Mouse (Mus musculus) kidney, embryonic 15.5 days (tissue): ENCODE measurements at regions not wholly inside any gene's neighbourhood (a gene's known extent, or its start where the extent isn't known, plus 50 kb on each side); places are given as distances from the start of the nearest gene placed in this dataset.

Experiments
- ATAC-seq: fragments of 200-750 bp; cut with Nextera tagmentation; replicated peaks from 2 replicates; pipeline ENCODE4 v1.8.0; 2017; ENCODE audit warnings: moderate TSS enrichment; ENCODE audit not compliant: low FRiP score
- H3K27ac ChIP-seq: fragments of 300-500 bp; sonication (generic); 2 replicates; pipeline ENCODE4 v1.5.1; 2015; ENCODE audit warnings: mild to moderate bottlenecking, inconsistent platforms
- H3K27me3 ChIP-seq: fragments of 300-500 bp; sonication (generic); 2 replicates; pipeline ENCODE4 v1.6.1; 2015; ENCODE audit warnings: inconsistent platforms
- H3K36me3 ChIP-seq: fragments of 300-500 bp; sonication (generic); 2 replicates; pipeline ENCODE4 v1.6.1; 2015; ENCODE audit warnings: inconsistent platforms
- H3K4me1 ChIP-seq: fragments of 300-500 bp; sonication (generic); 2 replicates; pipeline ENCODE4 v1.6.1; 2015; ENCODE audit warnings: inconsistent platforms
- H3K4me2 ChIP-seq: fragments of 300-500 bp; sonication (generic); 2 replicates; pipeline ENCODE4 v1.6.1; 2015; ENCODE audit warnings: moderate library complexity, mild to moderate bottlenecking, inconsistent platforms
- H3K4me3 ChIP-seq: fragments of 300-500 bp; sonication (generic); replicated peaks from 2 replicates; pipeline ENCODE4 v1.5.1; 2015; ENCODE audit warnings: mild to moderate bottlenecking, inconsistent platforms
- H3K9ac ChIP-seq: fragments of 300-500 bp; sonication (generic); 2 replicates; pipeline ENCODE4 v1.6.1; 2015; ENCODE audit warnings: mild to moderate bottlenecking, inconsistent platforms
- H3K9me3 ChIP-seq: fragments of 300-500 bp; sonication (generic); replicated peaks from 2 replicates; pipeline ENCODE4 v1.6.1; 2016; ENCODE audit warnings: inconsistent platforms
- WGBS: fragments of 180-500 bp; shearing (Covaris S2); methylation state at CpG from one replicate; pipeline ENCODE4 v1.1.7; 2015; ENCODE audit warnings: mixed read lengths; 5-methylcytosine and 5-hydroxymethylcytosine counted together
- microRNA-seq: library from miRNA; unstranded; fragments of <30 nt; microRNA quantifications from one replicate; pipeline ENCODE4, GENCODE M21; 2016

DNA sequence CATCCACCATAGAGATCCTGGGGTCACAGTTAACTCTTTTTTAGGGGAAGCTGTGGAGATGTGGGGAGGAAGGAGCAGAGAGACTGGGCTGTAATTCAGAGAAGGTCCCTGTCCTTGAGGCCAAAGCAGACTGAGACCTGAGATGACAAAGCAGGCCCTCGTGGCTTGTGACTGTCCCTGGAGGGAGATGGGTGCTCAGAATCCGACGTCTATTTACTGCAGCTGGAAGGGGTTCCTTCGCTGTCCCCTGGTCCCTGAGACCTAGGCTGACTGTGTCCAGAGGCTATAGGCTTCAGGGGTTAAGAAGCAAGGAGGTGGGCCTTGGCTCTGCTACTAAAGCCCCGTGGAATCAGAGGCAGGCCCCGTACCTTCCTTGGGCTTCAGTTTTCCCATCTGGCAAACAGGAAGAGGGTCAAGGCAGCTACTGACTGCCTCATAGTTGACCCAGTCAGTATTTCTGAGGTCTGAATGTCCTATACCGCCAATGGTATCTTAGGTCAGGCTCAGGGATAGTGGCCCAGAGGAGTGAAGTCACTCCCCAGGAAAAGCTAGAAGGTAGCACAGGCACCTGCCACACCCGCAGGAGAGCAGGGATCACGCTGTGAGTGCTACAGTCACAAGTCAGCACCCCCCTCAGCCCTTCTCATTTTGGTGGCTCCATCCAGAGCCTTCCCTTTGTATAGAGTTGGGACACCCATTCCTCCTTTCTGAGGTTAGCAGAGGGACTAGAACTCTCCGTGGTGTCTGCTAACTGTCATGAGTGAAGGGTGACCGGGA lies 65.2 kb downstream of the Cstad start:
- no peaks in the 10 kb centered on the region; the same call in 1 of the 2 replicates for H3K27me3 ChIP-seq
- H3K36me3 ChIP-seq = no peaks in the 10 kb centered on the region
- no peak overlapping the region for H3K4me3 ChIP-seq
- 0 out of 2 replicates have a peak overlapping the region, but pooled peaks have one; percentile 27 for H3K4me2 ChIP-seq
- H3K4me1 ChIP-seq = peaks cover 72% of the 10 kb centered on the region
- no peak for ATAC-seq
- H3K27ac ChIP-seq = peak overlapping the region; percentile 100
- WGBS = 30% methylated on average over 11 of the region's 11 CpGs
- H3K9me3 ChIP-seq = no peaks in the 10 kb centered on the region
- no peak overlapping the region for H3K9ac ChIP-seq

- peaks cover 76% of the 10 kb centered on the region for H3K4me1 ChIP-seq
- 4% methylated on average over 16 of the region's 16 CpGs for WGBS
- peak overlapping the region; percentile 75 for H3K4me2 ChIP-seq
- no peaks in the 10 kb centered on the region for H3K36me3 ChIP-seq
- H3K9ac ChIP-seq = peak overlapping the region; percentile 41
- no peaks in the 10 kb centered on the region; the same call in 1 of the 2 replicates for H3K27me3 ChIP-seq
- H3K27ac ChIP-seq = peak overlapping the region; percentile 100
- ATAC-seq = peak; percentile 52
- peak overlapping the region; percentile 45 for H3K4me3 ChIP-seq
- H3K9me3 ChIP-seq = no peaks in the 10 kb centered on the region
Measured at GRCm38 (mm10) chr2:30658844-30659555, 64.2 kb downstream of the Cstad start.

Small RNA genes in the stretch of these regions (microRNA-seq; reads per million reads assigned to microRNA genes)
- 0.44 reads per million for gene Mir3089
